Mouse (Mus musculus) bone marrow, adult 2 months (tissue): ENCODE measurements around the gene Lonp2. TPM values are rescaled to one million over a fixed set of nuclear protein-coding genes. Genes with fewer than 3 reads are reported as not detected.
A peak's percentile ranks its signal among the peaks of the same experiment; 100 is the strongest.

ENCODE experiments used
- H3K27ac ChIP-seq: fragments of 200-500 bp; 2 replicates; pipeline ENCODE4 v1.5.1; 2012; ENCODE audit warnings: low read depth, mild to moderate bottlenecking, control low read depth, inconsistent platforms, low read length; ENCODE audit not compliant: control insufficient read depth, poor library complexity, insufficient read depth
- H3K4me1 ChIP-seq: fragments of 200-500 bp; 2 replicates; pipeline ENCODE4 v1.6.1; 2011; ENCODE audit warnings: low read length; ENCODE audit not compliant: control insufficient read depth, insufficient read depth
- H3K4me3 ChIP-seq: fragments of 200-500 bp; replicated peaks from 2 replicates; pipeline ENCODE3; 2011; ENCODE audit warnings: mild to moderate bottlenecking, low read depth, low read length, control low read depth; ENCODE audit not compliant: control insufficient read depth
- CTCF ChIP-seq: fragments of 200-500 bp; IDR thresholded peaks from 2 replicates; pipeline ENCODE4 v1.5.1; 2011; ENCODE audit warnings: low read length, control low read depth; ENCODE audit not compliant: control insufficient read depth, insufficient read depth
- POLR2A ChIP-seq: fragments of 200-500 bp; IDR thresholded peaks from 2 replicates; pipeline ENCODE4 v1.6.1; 2011; ENCODE audit warnings: low read depth, mild to moderate bottlenecking, control low read depth, low read length, borderline replicate concordance; ENCODE audit not compliant: control insufficient read depth
- WGBS: fragments of 180-500 bp; shearing (Covaris S2); methylation state at CpG from one replicate; pipeline ENCODE4 v1.1.7; 2018; 5-methylcytosine and 5-hydroxymethylcytosine counted together
- polyA plus RNA-seq: library from polyadenylated mRNA; stranded (reverse); fragments of >200 nt; gene quantifications from 2 replicates; pipeline ENCODE4 v1.2.4, GENCODE M21; 2011; ENCODE audit warnings: low replicate concordance; ENCODE audit not compliant: missing spikeins, insufficient read depth, insufficient read length

The Lonp2 gene
- polyA plus RNA-seq, 1 experiment: 19.8 TPM

DNA sequence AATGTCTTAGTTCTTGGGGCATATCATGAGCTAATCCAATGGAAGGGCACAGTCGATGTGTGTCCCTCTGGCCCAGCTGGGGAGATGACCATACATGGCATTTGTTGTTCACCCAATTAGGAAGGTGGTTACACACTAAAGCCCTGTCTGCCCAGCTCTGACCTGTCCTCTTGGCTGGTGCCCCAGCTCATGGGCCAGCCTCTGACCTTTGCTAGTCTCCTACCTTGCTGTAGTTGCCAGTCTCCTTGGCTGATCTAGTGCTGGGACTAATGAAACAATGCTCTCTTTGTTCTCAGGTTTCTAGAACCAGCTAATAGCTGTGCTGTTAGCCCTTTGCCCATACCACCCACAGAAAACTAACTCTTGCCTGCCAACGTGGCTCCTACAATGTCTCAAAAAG lies 20.7 kb upstream of the Lonp2 start:
- TF ChIP-seq POLR2A (no peak), CTCF (no peak)
- no peaks in the 10 kb centered on the region; the same call in 1 of the 2 replicates for H3K4me1 ChIP-seq

DNA sequence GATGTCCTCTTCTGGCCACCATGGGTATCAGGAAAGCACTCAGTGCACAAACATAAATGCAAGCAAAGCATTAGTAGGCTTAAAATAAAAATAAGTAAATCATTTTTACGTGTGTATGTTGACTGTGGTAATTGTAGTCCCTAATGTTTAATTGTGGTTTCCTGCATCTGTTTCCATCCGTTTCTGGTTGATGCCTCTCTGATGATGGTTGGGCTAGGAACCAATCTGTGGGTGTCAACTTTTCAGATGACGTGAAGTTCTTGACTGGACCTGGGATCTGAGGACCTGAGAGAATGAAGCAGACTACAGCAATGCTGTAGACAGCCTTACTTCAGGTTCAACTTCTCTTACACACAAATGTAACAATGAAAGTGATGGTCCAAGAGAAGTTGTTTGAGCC lies 19.2 kb upstream of the Lonp2 start:
- Histone ChIP-seq H3K4me3 (no peak overlapping the region), H3K4me1 (no peaks in the 10 kb centered on the region), H3K27ac (no peak overlapping the region)
- no peak for TF ChIP-seq CTCF
- TF ChIP-seq POLR2A: no peak
- WGBS: 9% methylated on average over 3 of the region's 3 CpGs

More for the DNA sequence above, 20.7 kb upstream of the Lonp2 start:
- WGBS: 79% methylated on average over 2 of the region's 2 CpGs
- Histone ChIP-seq H3K4me3 (no peak overlapping the region), H3K27ac (no peak overlapping the region)

DNA sequence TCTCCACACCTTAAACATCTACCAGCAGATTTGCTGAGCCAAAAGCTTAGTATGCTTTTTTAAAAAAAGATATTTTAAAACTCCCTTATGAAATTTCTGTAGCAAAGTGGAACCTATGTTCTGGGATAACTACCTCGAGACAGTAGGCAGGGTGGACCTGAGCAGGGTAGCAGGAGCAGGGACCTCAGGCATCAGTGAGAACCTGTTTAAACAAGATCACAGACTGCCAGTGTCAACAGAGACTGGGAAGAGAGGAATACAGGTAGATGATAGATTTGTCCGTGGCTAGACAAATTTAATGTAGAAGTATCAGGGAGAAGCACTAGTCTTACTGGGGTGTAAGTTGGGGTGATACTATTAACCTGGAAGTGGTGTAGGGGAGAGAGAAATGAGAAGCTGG lies 10.0 kb upstream of the Lonp2 start:
- 82% methylated on average over 2 of the region's 2 CpGs for WGBS
- Histone ChIP-seq H3K4me3 (no peak overlapping the region), H3K4me1 (no peaks in the 10 kb centered on the region; the same call in 1 of the 2 replicates), H3K27ac (no peak overlapping the region)
- TF ChIP-seq POLR2A: no peak
- no peak for TF ChIP-seq CTCF

DNA sequence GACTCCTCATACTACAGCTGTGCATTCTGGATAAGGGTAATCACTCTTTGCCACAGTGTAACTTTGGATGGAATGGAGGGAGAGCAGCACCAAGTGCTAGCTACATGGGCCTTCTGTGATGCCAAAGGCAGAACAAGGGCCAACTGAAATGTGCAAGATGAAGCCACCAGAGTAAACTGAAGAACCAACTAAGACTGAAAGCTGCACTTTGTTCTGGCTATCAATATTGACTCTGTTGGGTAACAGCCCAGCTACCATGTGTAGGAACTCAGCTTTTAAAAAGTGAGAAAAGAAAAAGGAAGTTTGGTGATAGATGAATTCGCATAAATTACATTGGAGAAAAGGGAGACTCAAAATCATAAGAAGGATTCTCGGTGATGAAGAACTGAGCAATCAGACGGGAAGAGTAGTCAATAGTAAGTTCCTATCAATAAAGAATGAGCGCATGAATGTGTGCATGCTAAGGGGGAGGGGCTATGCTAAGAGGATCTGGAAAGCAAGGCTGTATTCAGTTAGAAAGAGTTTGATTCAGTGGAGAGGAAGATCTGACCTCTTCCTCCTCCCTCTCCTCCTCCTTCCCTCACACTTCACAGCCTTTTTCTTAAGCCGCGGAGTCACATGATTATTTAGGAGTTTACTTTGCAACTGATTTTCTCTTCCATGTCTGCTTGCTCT lies 8.6 kb upstream of the Lonp2 start:
- H3K4me1 ChIP-seq: no peaks in the 10 kb centered on the region; the same call in 1 of the 2 replicates
- no peak overlapping the region for H3K27ac ChIP-seq

DNA sequence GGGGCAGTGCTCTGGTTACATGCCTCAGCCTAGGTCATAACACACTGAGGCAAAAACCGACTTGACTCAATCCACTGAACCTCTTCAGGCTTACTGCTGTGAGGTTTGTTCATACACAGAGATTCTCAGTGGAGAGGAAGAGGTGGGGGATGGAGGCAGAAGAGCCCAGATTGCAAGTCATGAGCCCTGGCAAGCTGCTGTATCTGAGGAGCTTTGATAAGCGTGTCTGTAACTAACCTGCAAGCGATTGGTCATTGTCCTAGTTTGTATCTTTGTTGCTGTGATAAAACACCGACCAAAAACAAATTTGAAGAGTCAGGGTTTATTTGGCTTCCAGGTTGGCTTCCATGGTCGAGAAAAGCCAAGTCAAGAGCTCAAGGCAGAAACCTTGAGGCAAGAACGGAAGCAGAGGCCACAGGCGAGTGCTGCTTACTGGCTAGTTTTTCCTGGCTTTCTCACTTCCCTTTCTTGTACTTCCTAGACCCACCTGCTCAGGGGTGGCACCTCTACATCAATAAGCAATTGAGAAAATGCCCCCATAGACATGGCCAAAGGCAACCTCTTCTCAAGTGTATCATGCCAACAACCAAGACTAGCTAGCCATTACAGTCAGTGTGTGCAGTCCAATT lies 6.0 kb upstream of the Lonp2 start:
- H3K27ac ChIP-seq: no peak overlapping the region
- no peak overlapping the region for H3K4me3 ChIP-seq
- TF ChIP-seq POLR2A (no peak), CTCF (no peak)
- H3K4me1 ChIP-seq: no peaks in the 10 kb centered on the region; the same call in 1 of the 2 replicates
- WGBS: 8% methylated on average over 7 of the region's 7 CpGs

More for the DNA sequence above, 8.6 kb upstream of the Lonp2 start:
- WGBS: 87% methylated on average over 6 of the region's 6 CpGs
- H3K4me3 ChIP-seq: no peak overlapping the region
- TF ChIP-seq CTCF (no peak), POLR2A (no peak)

DNA sequence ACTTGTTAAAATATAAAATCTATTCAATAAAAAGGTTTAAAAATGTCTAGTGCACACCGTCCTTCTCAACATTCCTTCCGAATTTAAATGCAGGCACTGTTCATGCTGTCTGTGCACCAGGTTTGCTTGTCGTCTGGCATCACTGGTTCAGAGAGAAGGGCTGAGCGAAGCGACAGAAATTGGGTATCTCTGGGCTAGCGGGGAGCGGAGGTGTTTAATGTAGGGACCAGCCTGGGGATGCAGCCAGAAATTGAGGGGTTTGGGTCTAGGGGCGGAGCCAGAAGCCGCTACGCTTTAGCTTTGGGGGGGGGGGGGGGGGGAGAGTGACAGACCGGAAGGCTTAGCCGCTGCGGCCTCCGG lies 312 bp upstream of the Lonp2 start:
- Histone ChIP-seq H3K4me3 (peak overlapping the region; percentile 76), H3K4me1 (no peaks in the 10 kb centered on the region; the same call in 1 of the 2 replicates), H3K27ac (peak overlapping the region; percentile 74)
- 1% methylated on average over 14 of the region's 14 CpGs for WGBS
- no peak for TF ChIP-seq POLR2A
- no peak for TF ChIP-seq CTCF

DNA sequence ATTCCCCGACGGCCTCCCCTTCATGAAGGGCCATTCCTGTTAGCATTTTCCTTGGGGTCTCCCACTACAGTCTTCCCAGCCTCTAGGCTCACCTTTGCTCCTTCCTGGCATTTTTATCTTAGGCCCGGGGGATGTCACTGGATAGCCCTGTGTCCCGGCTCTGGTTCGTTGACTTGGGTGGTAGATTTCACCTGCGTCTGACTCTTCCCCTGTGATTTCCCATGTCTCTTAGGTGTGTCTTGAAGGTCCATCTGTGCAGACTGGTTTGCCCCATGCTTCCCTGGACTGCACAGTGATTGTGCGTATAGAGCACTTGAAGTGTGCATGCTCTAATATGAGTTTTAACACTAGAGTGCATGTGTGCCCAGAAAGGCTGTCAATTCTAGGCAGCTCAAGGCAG lies 1.1 kb downstream of the Lonp2 start:
- Histone ChIP-seq H3K4me1 (no peaks in the 10 kb centered on the region; the same call in 1 of the 2 replicates), H3K27ac (no peak overlapping the region), H3K4me3 (peak overlapping the region; percentile 71)
- 8% methylated on average over 7 of the region's 7 CpGs for WGBS
- TF ChIP-seq CTCF: no peak
- no peak for TF ChIP-seq POLR2A

DNA sequence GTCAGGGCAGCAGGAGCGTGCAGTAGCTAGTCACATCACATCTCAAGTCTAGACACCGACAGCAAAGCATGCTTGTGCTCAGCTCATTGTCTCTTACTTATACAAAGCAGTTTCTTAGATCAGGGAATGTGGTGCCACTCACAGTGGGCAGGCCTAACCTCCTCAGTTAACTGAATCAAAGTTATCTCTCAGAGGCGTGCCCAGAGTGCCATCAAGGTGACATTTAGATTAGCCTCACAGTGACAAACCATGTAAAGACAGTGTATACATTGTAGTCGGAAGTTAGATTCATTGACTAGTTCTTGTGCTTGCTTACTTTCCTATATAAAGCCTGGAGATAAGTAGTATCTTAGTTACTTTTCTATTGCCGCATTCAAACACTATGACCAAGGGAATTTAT lies 6.4 kb downstream of the Lonp2 start:
- Histone ChIP-seq H3K27ac (no peak overlapping the region), H3K4me3 (no peak overlapping the region), H3K4me1 (no peaks in the 10 kb centered on the region; the same call in 1 of the 2 replicates)
- WGBS: 71% methylated on average over 5 of the region's 5 CpGs
- TF ChIP-seq POLR2A: no peak
- no peak for TF ChIP-seq CTCF
